Mouse (Mus musculus) heart, postnatal 0 days (tissue): ENCODE measurements at regions not wholly inside any gene's neighbourhood (a gene's known extent, or its start where the extent isn't known, plus 50 kb on each side); places are given as distances from the start of the nearest gene placed in this dataset.

Experiments
- ATAC-seq: fragments of 200-750 bp; cut with Nextera tagmentation; 2 replicates; pipeline ENCODE4 v1.8.0; 2017; ENCODE audit warnings: low read depth, moderate number of reproducible peaks, moderate library complexity; ENCODE audit not compliant: insufficient read depth
- DNase-seq: peaks from one replicate; pipeline ENCODE4 v3.0.0-alpha.2; 2016; ENCODE audit warnings: low spot score
- H3K27ac ChIP-seq: fragments of 300-500 bp; sonication (generic); 2 replicates; pipeline ENCODE4 v1.5.1; 2014; ENCODE audit warnings: low read depth, mild to moderate bottlenecking
- H3K27me3 ChIP-seq: fragments of 300-500 bp; sonication (generic); 2 replicates; pipeline ENCODE4 v1.6.1; 2014; ENCODE audit warnings: low read length, mixed read lengths; ENCODE audit not compliant: control insufficient read depth, insufficient read depth
- H3K36me3 ChIP-seq: fragments of 300-500 bp; sonication (generic); replicated peaks from 2 replicates; pipeline ENCODE4 v1.6.1; 2014; ENCODE audit warnings: low read length, mixed read lengths; ENCODE audit not compliant: control insufficient read depth, insufficient read depth
- H3K4me1 ChIP-seq: fragments of 300-500 bp; sonication (generic); 2 replicates; pipeline ENCODE4 v1.6.1; 2014; ENCODE audit warnings: antibody characterized with exemption; ENCODE audit not compliant: control insufficient read depth, insufficient read depth
- H3K4me2 ChIP-seq: fragments of 300-500 bp; sonication (generic); 2 replicates; pipeline ENCODE4 v1.6.1; 2014; ENCODE audit warnings: low read depth, mild to moderate bottlenecking, low read length, moderate library complexity
- H3K4me3 ChIP-seq: fragments of 300-500 bp; sonication (generic); 2 replicates; pipeline ENCODE4 v1.5.1; 2014; ENCODE audit warnings: low read depth, low read length
- H3K9ac ChIP-seq: fragments of 300-500 bp; sonication (generic); replicated peaks from 2 replicates; pipeline ENCODE4 v1.6.1; 2014; ENCODE audit warnings: low read depth, low read length, mixed read lengths
- H3K9me3 ChIP-seq: fragments of 300-500 bp; sonication (generic); replicated peaks from 2 replicates; pipeline ENCODE4 v1.6.1; 2016; ENCODE audit warnings: low read length; ENCODE audit not compliant: control insufficient read depth
- CTCF ChIP-seq: IDR thresholded peaks from 2 replicates; pipeline ENCODE4 v1.5.1; 2016; ENCODE audit warnings: antibody characterized with exemption, control low read depth, low read depth
- EP300 ChIP-seq: IDR thresholded peaks from 2 replicates; pipeline ENCODE4 v1.6.1; 2016; ENCODE audit warnings: antibody characterized with exemption, low read depth
- WGBS: fragments of 180-500 bp; shearing (Covaris S2); extraction: QIAGEN DNeasy Blood & Tissue Kit; methylation state at CpG from one replicate; pipeline ENCODE4 v1.1.7; 2014; 5-methylcytosine and 5-hydroxymethylcytosine counted together

DNA sequence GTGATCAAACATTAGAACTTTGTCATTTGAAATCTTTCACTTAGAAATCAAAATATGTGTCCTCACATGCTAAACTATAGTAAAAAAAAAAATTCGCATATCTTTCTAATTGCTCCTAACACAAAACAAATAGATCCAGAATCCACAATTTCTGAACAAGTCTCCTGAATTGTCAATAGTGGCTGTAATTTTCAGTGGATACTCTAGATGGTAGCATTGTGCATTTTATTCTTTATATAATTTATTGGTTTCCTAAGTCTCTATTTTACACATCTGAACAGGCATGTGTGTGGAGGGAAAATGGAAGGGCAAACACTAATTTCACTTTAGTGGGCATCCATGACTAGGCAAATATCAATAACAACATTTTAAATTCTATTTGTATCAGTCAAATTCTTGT, 63.7 kb upstream of the Tnmd start:
- Histone ChIP-seq H3K9me3 (no peaks in the 10 kb centered on the region), H3K36me3 (no peaks in the 10 kb centered on the region), H3K4me3 (no peak overlapping the region), H3K27ac (no peak overlapping the region), H3K4me2 (no peak overlapping the region), H3K27me3 (no peaks in the 10 kb centered on the region), H3K9ac (no peak overlapping the region), H3K4me1 (no peaks in the 10 kb centered on the region)
- 23% methylated on average over 1 of the region's 1 CpGs for WGBS
- no peak for ATAC-seq
- no peak for DNase-seq
- no peak for TF ChIP-seq EP300
- TF ChIP-seq CTCF = peak; percentile 20

DNA sequence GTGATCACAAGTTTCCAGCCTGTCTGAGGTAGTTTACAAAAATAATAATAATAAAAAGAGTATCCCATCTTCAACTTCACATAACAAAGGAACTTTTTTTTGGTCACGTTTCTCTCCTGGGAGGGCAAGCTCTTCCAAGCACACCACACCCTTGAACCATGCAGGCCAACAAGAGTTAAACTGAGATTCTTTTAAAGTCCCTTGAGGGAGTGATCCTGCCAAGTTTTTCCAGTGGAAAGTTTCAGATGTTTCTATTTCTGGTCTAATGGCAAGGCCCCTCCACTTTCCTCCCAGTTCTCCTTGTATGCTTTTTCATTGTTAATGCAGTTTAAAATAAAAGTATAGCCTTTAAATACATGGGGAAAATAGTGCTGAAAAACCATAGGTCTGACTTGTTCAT, 65.2 kb upstream of the Pcdh19 start:
- Histone ChIP-seq H3K36me3 (no peaks in the 10 kb centered on the region), H3K9me3 (no peaks in the 10 kb centered on the region), H3K27ac (no peak overlapping the region), H3K9ac (no peak overlapping the region), H3K4me1 (no peaks in the 10 kb centered on the region), H3K4me2 (no peak overlapping the region), H3K4me3 (no peak overlapping the region), H3K27me3 (no peaks in the 10 kb centered on the region)
- WGBS = 41% methylated on average over 1 of the region's 1 CpGs
- DNase-seq (no peak), ATAC-seq (no peak)
- no peak for TF ChIP-seq CTCF
- no peak for TF ChIP-seq EP300

DNA sequence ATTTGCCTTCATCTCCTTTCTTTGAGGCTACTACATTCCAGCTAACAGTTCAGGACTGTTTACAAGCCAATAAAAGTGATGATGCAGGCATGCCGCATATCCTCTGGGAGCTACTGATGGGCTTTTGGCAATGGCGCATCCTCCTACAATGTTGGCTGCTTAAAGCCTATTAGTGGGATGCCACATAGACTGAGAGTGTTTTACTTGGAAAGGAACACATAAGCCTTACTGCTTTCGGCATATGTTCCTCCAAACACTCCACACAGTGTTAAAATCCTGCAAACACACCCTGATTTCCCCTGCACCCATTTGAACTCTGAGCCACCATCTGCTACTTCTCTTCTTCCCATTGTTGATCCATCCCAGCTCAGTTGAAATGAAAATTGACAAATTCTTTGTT, 63.4 kb upstream of the Pcdh19 start:
- DNase-seq = no peak
- 83% methylated on average over 3 of the region's 3 CpGs for WGBS

DNA sequence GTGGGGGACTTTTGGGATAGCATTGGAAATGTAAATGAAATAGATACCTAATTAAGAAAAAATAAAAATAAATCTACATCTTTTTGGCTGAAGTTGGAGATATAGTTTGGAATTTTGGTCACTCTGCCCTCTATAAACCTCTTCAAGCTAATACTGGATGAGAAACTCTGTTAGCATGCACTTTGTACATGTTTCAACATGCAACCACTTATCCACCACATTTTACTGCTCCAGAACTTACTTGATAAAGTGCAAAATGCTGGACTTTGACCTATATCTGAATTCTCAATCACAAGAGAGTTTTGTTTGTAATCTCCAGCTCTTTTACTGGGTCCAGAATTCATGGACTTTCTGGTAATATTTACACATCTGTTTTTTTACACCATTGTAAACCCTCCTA, 54.7 kb upstream of the Pcdh19 start:
- Histone ChIP-seq H3K9me3 (no peaks in the 10 kb centered on the region), H3K9ac (no peak overlapping the region), H3K36me3 (no peaks in the 10 kb centered on the region), H3K27ac (no peak overlapping the region), H3K4me2 (no peak overlapping the region), H3K4me1 (no peaks in the 10 kb centered on the region), H3K4me3 (no peak overlapping the region), H3K27me3 (no peaks in the 10 kb centered on the region)
- TF ChIP-seq CTCF (no peak), EP300 (no peak)
- DNase-seq (no peak), ATAC-seq (no peak)

More for the DNA sequence above, 63.4 kb upstream of the Pcdh19 start:
- no peak overlapping the region for H3K9ac ChIP-seq
- no peak for ATAC-seq
- H3K27me3 ChIP-seq = no peaks in the 10 kb centered on the region
- no peaks in the 10 kb centered on the region for H3K4me1 ChIP-seq
- no peak overlapping the region for H3K4me3 ChIP-seq
- H3K9me3 ChIP-seq = no peaks in the 10 kb centered on the region
- H3K27ac ChIP-seq = no peak overlapping the region
- TF ChIP-seq CTCF = no peak
- no peak for TF ChIP-seq EP300
- no peaks in the 10 kb centered on the region for H3K36me3 ChIP-seq
- no peak overlapping the region for H3K4me2 ChIP-seq

DNA sequence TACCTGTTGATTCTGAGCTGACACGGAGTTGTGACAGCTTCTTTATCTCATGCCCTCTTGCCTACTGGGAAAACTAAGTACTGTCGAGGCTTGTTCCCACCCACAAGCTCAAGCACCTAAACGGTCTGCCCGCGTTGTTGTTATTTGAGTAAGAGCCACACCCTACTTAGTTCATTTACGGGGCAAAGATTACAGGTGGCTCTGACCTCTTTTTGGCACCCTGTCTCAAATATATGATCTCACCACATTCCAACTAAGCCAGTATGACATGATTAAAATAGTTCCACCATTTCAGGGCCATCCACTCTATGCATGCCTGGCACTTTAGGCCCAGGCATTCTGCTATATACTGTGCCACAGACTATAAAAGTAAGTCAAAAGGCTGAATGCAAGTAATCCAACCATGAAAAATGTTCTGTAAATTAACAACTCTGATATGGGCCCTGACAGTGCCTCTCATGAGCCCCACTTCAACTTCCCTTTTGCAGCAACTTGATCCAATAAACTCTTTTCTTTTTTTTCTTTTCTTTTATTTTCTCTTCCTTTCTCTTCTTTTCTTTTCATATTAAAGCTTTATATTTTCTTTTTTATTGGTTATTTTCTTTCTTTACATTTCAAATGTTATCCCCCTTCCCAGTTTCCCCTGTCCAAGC, 50.3 kb upstream of the Pcdh19 start:
- no peaks in the 10 kb centered on the region for H3K4me1 ChIP-seq
- H3K36me3 ChIP-seq = no peaks in the 10 kb centered on the region
- H3K9me3 ChIP-seq = no peaks in the 10 kb centered on the region
- H3K27me3 ChIP-seq = no peaks in the 10 kb centered on the region
- no peak overlapping the region for H3K4me3 ChIP-seq
- H3K9ac ChIP-seq = no peak overlapping the region
- 53% methylated on average over 6 of the region's 6 CpGs for WGBS
- ATAC-seq = peak; percentile 68; the same call in 1 of the 2 replicates
- no peak overlapping the region for H3K4me2 ChIP-seq
- peak; percentile 6 for DNase-seq
- no peak overlapping the region for H3K27ac ChIP-seq
- TF ChIP-seq CTCF (no peak), EP300 (no peak)
